In the genomic region with DNA sequence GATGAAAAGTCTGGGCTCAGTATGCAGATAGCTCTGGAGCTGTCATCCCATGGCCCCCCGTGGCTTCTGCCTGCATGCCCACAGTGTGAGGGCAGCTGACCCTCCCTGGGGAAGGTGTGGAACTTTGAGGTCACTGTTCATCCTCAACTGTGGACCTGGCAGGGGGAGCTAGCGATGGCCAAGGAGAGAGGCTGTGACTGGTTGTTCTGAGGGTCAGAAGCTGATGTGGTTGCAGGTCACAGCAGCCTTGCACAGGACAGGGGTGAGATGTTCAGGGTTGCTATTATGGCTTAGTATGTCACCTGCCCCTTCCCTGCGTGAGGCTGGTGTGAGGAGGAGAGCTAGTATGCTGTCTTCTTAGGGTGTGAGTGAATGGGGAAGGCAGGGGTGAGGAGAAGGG, we compare ENCODE assay signal across 28 mouse cellular contexts. TPM values are rescaled to one million over a fixed set of nuclear protein-coding genes. Genes with fewer than 3 reads are reported as not detected.
DNase-seq lines count a peak whose midpoint lies in the region; ATAC-seq and TF ChIP-seq lines count a peak whose summit lies in the region.
"Had no signal": no experiment of that assay in that cellular context is flagged by ENCODE, and none has a peak within 500 bp of the region (broad histone marks: within the 10 kb centered on the region; RNA-seq: fewer than 3 reads in every experiment).

No protein-coding gene starts in this region.

- no peaks in the 10 kb centered on the region for H3K4me1 ChIP-seq in forebrain, embryonic 11.5 days (replicated peaks; ENCODE audit: control insufficient read depth, insufficient read depth, low read length)
- no peaks in the 10 kb centered on the region for H3K4me1 ChIP-seq in forebrain, embryonic 16.5 days (replicated peaks; ENCODE audit: control insufficient read depth, insufficient read depth, low read length)
- no peaks in the 10 kb centered on the region for H3K4me1 ChIP-seq in heart, embryonic 10.5 days
- peaks cover 64% of the 10 kb centered on the region for H3K4me1 ChIP-seq in liver, adult 2 months (ENCODE audit: control insufficient read depth, insufficient read depth, low read length)
- no peaks in the 10 kb centered on the region for H3K4me1 ChIP-seq in liver, embryonic 12.5 days
- H3K4me1 ChIP-seq: embryonic facial prominence, embryonic 13.5 days; embryonic facial prominence, embryonic 15.5 days; forebrain, embryonic 10.5 days; forebrain, embryonic 13.5 days; forebrain, embryonic 15.5 days had no signal

- intact Hi-C loops in heart, postnatal 10 days (cut with DNase I) = no loop called here

- no peaks in the 10 kb centered on the region for H3K36me3 ChIP-seq in forebrain, embryonic 11.5 days (ENCODE audit: control insufficient read depth, insufficient read depth, low read length)
- H3K36me3 ChIP-seq in forebrain, embryonic 16.5 days (ENCODE audit: control insufficient read depth, insufficient read depth) = no peaks in the 10 kb centered on the region
- H3K36me3 ChIP-seq in heart, embryonic 10.5 days = no peaks in the 10 kb centered on the region
- H3K36me3 ChIP-seq in liver, adult 2 months (ENCODE audit: control insufficient read depth, insufficient read depth, low read length) = peaks cover 29% of the 10 kb centered on the region
- H3K36me3 ChIP-seq in liver, embryonic 12.5 days = no peaks in the 10 kb centered on the region
- H3K36me3 ChIP-seq: embryonic facial prominence, embryonic 13.5 days; embryonic facial prominence, embryonic 15.5 days; forebrain, embryonic 10.5 days; forebrain, embryonic 15.5 days; G1E had no signal

- TF ChIP-seq POLR2A in liver, adult 2 months (IDR thresholded peaks at IDR 0.05; ENCODE audit: extremely low read depth, insufficient read depth, low read length) = no peak

- H3K27me3 ChIP-seq in forebrain, embryonic 11.5 days (ENCODE audit: control insufficient read depth, insufficient read depth, low read length) = no peaks in the 10 kb centered on the region
- no peaks in the 10 kb centered on the region for H3K27me3 ChIP-seq in forebrain, embryonic 16.5 days (replicated peaks; ENCODE audit: control insufficient read depth, insufficient read depth, low read length)
- H3K27me3 ChIP-seq in heart, embryonic 10.5 days (ENCODE audit: insufficient read depth, poor library complexity, severe bottlenecking) = peaks cover 36% of the 10 kb centered on the region
- H3K27me3 ChIP-seq in liver, adult 2 months (ENCODE audit: control insufficient read depth, insufficient read depth, low read length) = no peaks in the 10 kb centered on the region
- peaks cover 6% of the 10 kb centered on the region for H3K27me3 ChIP-seq in liver, embryonic 12.5 days (replicated peaks)
- H3K27me3 ChIP-seq: embryonic facial prominence, embryonic 15.5 days; forebrain, embryonic 13.5 days; forebrain, embryonic 15.5 days; Patski had no signal

- no peak overlapping the region for H3K27ac ChIP-seq in forebrain, embryonic 11.5 days (ENCODE audit: low read depth, low read length)
- no peak overlapping the region for H3K27ac ChIP-seq in forebrain, embryonic 16.5 days (ENCODE audit: low read length)
- no peak overlapping the region for H3K27ac ChIP-seq in heart, embryonic 10.5 days
- H3K27ac ChIP-seq in liver, adult 2 months (replicated peaks; ENCODE audit: insufficient read depth, low read depth, low read length) = 0 out of 2 replicates have a peak overlapping the region, but pooled peaks have one; percentile 2
- no peak overlapping the region for H3K27ac ChIP-seq in liver, embryonic 12.5 days
- H3K27ac ChIP-seq: embryonic facial prominence, embryonic 13.5 days; embryonic facial prominence, embryonic 15.5 days; forebrain, embryonic 10.5 days; forebrain, embryonic 13.5 days; forebrain, embryonic 15.5 days had no signal

- H3K4me3 ChIP-seq in forebrain, embryonic 11.5 days (ENCODE audit: low read depth, low read length) = no peak overlapping the region
- no peak overlapping the region for H3K4me3 ChIP-seq in forebrain, embryonic 16.5 days (replicated peaks; ENCODE audit: low read length)
- H3K4me3 ChIP-seq in heart, embryonic 10.5 days = no peak overlapping the region
- no peak overlapping the region for H3K4me3 ChIP-seq in liver, adult 2 months (ENCODE audit: insufficient read depth, low read depth, low read length)
- no peak overlapping the region for H3K4me3 ChIP-seq in liver, embryonic 12.5 days
- H3K4me3 ChIP-seq: embryonic facial prominence, embryonic 13.5 days; embryonic facial prominence, embryonic 15.5 days; erythroblast, embryonic 14.5 days; forebrain, embryonic 10.5 days; forebrain, embryonic 13.5 days; forebrain, embryonic 15.5 days had no signal

- H3K4me2 ChIP-seq in forebrain, embryonic 11.5 days (ENCODE audit: low read depth, low read length, severe bottlenecking) = no peak overlapping the region
- no peak overlapping the region for H3K4me2 ChIP-seq in forebrain, embryonic 16.5 days (ENCODE audit: low read length)
- no peak overlapping the region for H3K4me2 ChIP-seq in liver, embryonic 12.5 days
- H3K4me2 ChIP-seq: embryonic facial prominence, embryonic 13.5 days; embryonic facial prominence, embryonic 15.5 days; forebrain, embryonic 13.5 days; forebrain, embryonic 15.5 days had no signal

- ATAC-seq in forebrain, embryonic 11.5 days (replicated peaks; ENCODE audit: low FRiP score) = no peak
- no peak for ATAC-seq in forebrain, embryonic 16.5 days
- no peak for ATAC-seq in liver, embryonic 12.5 days
- ATAC-seq: activated CD4-positive, CD25-positive, alpha-beta regulatory T cell, adult 4 months; CD4-positive, CD25-positive, alpha-beta regulatory T cell, adult 4 months; forebrain, embryonic 13.5 days; forebrain, embryonic 15.5 days; Patski had no signal

- WGBS in forebrain, embryonic 11.5 days = 71% methylated on average over 3 of the region's 3 CpGs
- WGBS in forebrain, embryonic 16.5 days = 82% methylated on average over 3 of the region's 3 CpGs
- 73% methylated on average over 3 of the region's 3 CpGs for WGBS in heart, embryonic 10.5 days
- 55% methylated on average over 3 of the region's 3 CpGs for WGBS in liver, adult 2 months
- 53% methylated on average over 3 of the region's 3 CpGs for WGBS in liver, embryonic 12.5 days (ENCODE audit: insufficient replicate concordance)

- peaks cover 63% of the 10 kb centered on the region for H3K79me2 ChIP-seq in liver, adult 2 months (ENCODE audit: control insufficient read depth, insufficient read depth, low read length)

- no peak overlapping the region for H3K9ac ChIP-seq in forebrain, embryonic 11.5 days (ENCODE audit: low read length)
- H3K9ac ChIP-seq in forebrain, embryonic 16.5 days (replicated peaks; ENCODE audit: low read depth, low read length) = no peak overlapping the region
- H3K9ac ChIP-seq in liver, adult 2 months (ENCODE audit: low read depth, low read length) = peak overlapping the region; percentile 40; the same call in 1 of the 2 replicates
- H3K9ac ChIP-seq in liver, embryonic 12.5 days = no peak overlapping the region
- H3K9ac ChIP-seq: embryonic facial prominence, embryonic 13.5 days; embryonic facial prominence, embryonic 15.5 days; forebrain, embryonic 13.5 days; forebrain, embryonic 15.5 days had no signal

- DNase-seq in forebrain, embryonic 11.5 days (ENCODE audit: low spot score) = peak; percentile 30
- peak; percentile 69 for DNase-seq in heart, embryonic 10.5 days (ENCODE audit: low spot score)
- DNase-seq in heart, postnatal 10 days = no peak
- peak; percentile 33 for DNase-seq in liver, adult 2 months (ENCODE audit: extremely low read depth, low read depth, low spot score)
- DNase-seq: adrenal gland, adult 8-10 months; adrenal gland, postnatal 14 days; adrenal gland, postnatal 36 days; cerebellum, adult 11 months; cerebellum, adult 18-20 months; cerebellum, adult 8-10 months; cerebellum, adult 9-11 months; cerebellum, postnatal 14 days; cerebellum, postnatal 36 days; embryo, embryonic 11 days had no signal

- H3K9me3 ChIP-seq in forebrain, embryonic 11.5 days (ENCODE audit: control insufficient read depth, low read length) = no peaks in the 10 kb centered on the region
- H3K9me3 ChIP-seq in forebrain, embryonic 16.5 days (ENCODE audit: control insufficient read depth, low read length) = peaks cover 3% of the 10 kb centered on the region; the same call in 1 of the 2 replicates
- no peaks in the 10 kb centered on the region for H3K9me3 ChIP-seq in heart, embryonic 10.5 days
- H3K9me3 ChIP-seq in liver, embryonic 12.5 days (replicated peaks) = no peaks in the 10 kb centered on the region
- H3K9me3 ChIP-seq: embryonic facial prominence, embryonic 15.5 days; forebrain, embryonic 10.5 days; forebrain, embryonic 13.5 days; G1E had no signal

- no peak for TF ChIP-seq CTCF in liver, adult 2 months (IDR thresholded peaks at IDR 0.05; ENCODE audit: low read depth, low read length)

RNA-seq across cellular contexts. Expression of gene Ppara, which starts 13.7 kb away (rescaled TPM):
- 0.31 and 0.51 TPM in 2 replicates for polyA plus RNA-seq in forebrain, embryonic 11.5 days (2014; fragmentation: Nextera tagmentation; extraction: Ambion mirVana)
- 0.90 and 1.6 TPM in 2 replicates for polyA plus RNA-seq in forebrain, embryonic 16.5 days (2015; fragmentation: Nextera tagmentation; extraction: Ambion mirVana)
- 0.88 and 2.0 TPM in 2 replicates for polyA plus RNA-seq in heart, embryonic 10.5 days (2016; fragmentation: Nextera tagmentation; extraction: Ambion mirVana)
- 10 to 100 TPM; 39.2 to 52.4 TPM for total RNA-seq in heart, postnatal 10 days (2021)
- total RNA-seq in liver, adult 2 months (2014; rRNA removed) = 184 and 206 TPM in 2 replicates
- 36.2 and 39.8 TPM in 2 replicates for polyA plus RNA-seq in liver, adult 2 months (2012; rRNA removed)
- 5.7 TPM in 2 replicates for polyA plus RNA-seq in liver, embryonic 12.5 days (2016; fragmentation: Nextera tagmentation; extraction: Ambion mirVana)
- total RNA-seq: CH12.LX; common myeloid progenitor, adult 5-6 weeks had no signal
- polyA plus RNA-seq: erythroblast, embryonic 14.5 days; G1E had no signal

Comparison
In these comparisons a context has a peak if more than half of its experiments do, and no peak if none do; other contexts are left out.
1. DNase-seq: peak in forebrain, embryonic 11.5 days (single experiment), heart, embryonic 10.5 days (single experiment) and liver, adult 2 months (single experiment); none in heart, postnatal 10 days (0 of 2).